23 mouse cellular contexts compared by ENCODE assay signal in the genomic region with DNA sequence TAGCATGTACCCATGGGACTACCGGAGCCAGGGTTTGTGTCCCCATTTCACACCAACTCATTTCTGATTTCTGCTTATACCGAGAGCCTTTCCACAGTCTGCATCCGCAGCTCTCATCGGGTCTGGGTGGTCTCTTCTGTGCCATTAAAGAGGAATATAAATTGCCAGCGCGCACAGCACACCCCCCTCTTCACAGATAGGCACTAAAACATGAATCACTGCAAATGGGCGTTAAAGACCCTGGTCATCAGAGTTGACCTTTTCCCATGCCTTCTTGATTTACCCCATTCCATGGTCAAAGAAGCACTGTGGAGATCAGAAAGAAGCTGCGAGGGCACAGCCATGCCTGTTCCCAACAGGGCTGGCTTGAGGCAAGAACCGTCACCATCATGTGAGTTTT.
A peak's percentile ranks its signal among the peaks of the same experiment; 100 is the strongest.
DNase-seq lines count a peak whose midpoint lies in the region; ATAC-seq lines count a peak whose summit lies in the region.
"Had no signal": no experiment of that assay in that cellular context is flagged by ENCODE, and none has a peak within 500 bp of the region (broad histone marks: within the 10 kb centered on the region; RNA-seq: fewer than 3 reads in every experiment).

No protein-coding gene starts in this region.

- no peak overlapping the region for H3K27ac ChIP-seq in neural tube, embryonic 15.5 days (replicated peaks)
- no peak overlapping the region for H3K27ac ChIP-seq in neural tube, embryonic 11.5 days (ENCODE audit: low read depth, low read length)
- H3K27ac ChIP-seq: forebrain, embryonic 10.5 days; forebrain, embryonic 13.5 days; hindbrain, embryonic 13.5 days had no signal

- no peaks in the 10 kb centered on the region for H3K9me3 ChIP-seq in neural tube, embryonic 15.5 days (replicated peaks)
- H3K9me3 ChIP-seq in neural tube, embryonic 11.5 days (ENCODE audit: control insufficient read depth, low read length) = no peaks in the 10 kb centered on the region
- H3K9me3 ChIP-seq: forebrain, embryonic 10.5 days; forebrain, embryonic 13.5 days; hindbrain, embryonic 10.5 days; hindbrain, embryonic 13.5 days had no signal

- H3K4me2 ChIP-seq in neural tube, embryonic 15.5 days = no peak overlapping the region
- H3K4me2 ChIP-seq in neural tube, embryonic 11.5 days (ENCODE audit: low read depth) = no peak overlapping the region
- H3K4me2 ChIP-seq: forebrain, embryonic 13.5 days; heart, embryonic 11.5 days; hindbrain, embryonic 13.5 days had no signal

- no peak overlapping the region for H3K4me3 ChIP-seq in neural tube, embryonic 15.5 days (replicated peaks)
- H3K4me3 ChIP-seq in neural tube, embryonic 11.5 days (ENCODE audit: low read depth, low read length) = no peak overlapping the region
- H3K4me3 ChIP-seq: forebrain, embryonic 10.5 days; forebrain, embryonic 13.5 days; hindbrain, embryonic 10.5 days; hindbrain, embryonic 13.5 days had no signal

- WGBS in neural tube, embryonic 15.5 days = 17% methylated on average over 9 of the region's 9 CpGs
- WGBS in neural tube, embryonic 11.5 days = 22% methylated on average over 9 of the region's 9 CpGs

- no peaks in the 10 kb centered on the region for H3K27me3 ChIP-seq in neural tube, embryonic 15.5 days (replicated peaks)
- H3K27me3 ChIP-seq in neural tube, embryonic 11.5 days (ENCODE audit: control insufficient read depth, insufficient read depth, low read length) = no peaks in the 10 kb centered on the region
- H3K27me3 ChIP-seq: forebrain, embryonic 13.5 days had no signal

- ATAC-seq in neural tube, embryonic 15.5 days (ENCODE audit: low FRiP score) = no peak
- ATAC-seq in neural tube, embryonic 11.5 days (ENCODE audit: insufficient read depth, low FRiP score, low TSS enrichment) = no peak
- ATAC-seq: CD4-positive, CD25-positive, alpha-beta regulatory T cell, adult 4 months; forebrain, embryonic 13.5 days; forebrain, embryonic 16.5 days; hindbrain, embryonic 16.5 days had no signal

- H3K4me1 ChIP-seq in neural tube, embryonic 15.5 days = peaks cover 11% of the 10 kb centered on the region; the same call in 1 of the 2 replicates
- peaks cover 15% of the 10 kb centered on the region for H3K4me1 ChIP-seq in neural tube, embryonic 11.5 days (ENCODE audit: control insufficient read depth, insufficient read depth, low read length)
- H3K4me1 ChIP-seq: forebrain, embryonic 13.5 days had no signal

- H3K36me3 ChIP-seq in neural tube, embryonic 15.5 days = no peaks in the 10 kb centered on the region
- no peaks in the 10 kb centered on the region for H3K36me3 ChIP-seq in neural tube, embryonic 11.5 days (ENCODE audit: control insufficient read depth, insufficient read depth, low read length)
- H3K36me3 ChIP-seq: forebrain, embryonic 10.5 days; hindbrain, embryonic 10.5 days; hindbrain, embryonic 13.5 days had no signal

- no peak overlapping the region for H3K9ac ChIP-seq in neural tube, embryonic 15.5 days (replicated peaks)
- H3K9ac ChIP-seq in neural tube, embryonic 11.5 days (ENCODE audit: low read length) = no peak overlapping the region
- H3K9ac ChIP-seq: forebrain, embryonic 13.5 days; hindbrain, embryonic 13.5 days had no signal

- peak; percentile 40 for DNase-seq in neural tube, embryonic 10.5 days (ENCODE audit: extremely low spot score, low spot score)
- DNase-seq in embryo, embryonic 11 days = peak; percentile 37
- DNase-seq in neural tube, embryonic 11.5 days (ENCODE audit: low spot score) = peak; percentile 34
- no peak for DNase-seq in urinary bladder, postnatal 14 days (ENCODE audit: low spot score)
- no peak for DNase-seq in yolk sac, embryonic 10.5 days (ENCODE audit: low spot score)
- DNase-seq: adrenal gland, adult 2 months; adrenal gland, postnatal 14 days; cerebellum, adult 11 months; cerebellum, adult 2 months; cerebellum, postnatal 10 days; cerebellum, postnatal 36 days; gastrocnemius, postnatal 10 days; gastrocnemius, postnatal 36 days; heart, postnatal 36 days had no signal

Comparison
In these comparisons a context has a peak if more than half of its experiments do, and no peak if none do; other contexts are left out.
1. DNase-seq: peak in neural tube, embryonic 10.5 days (single experiment), embryo, embryonic 11 days (single experiment) and neural tube, embryonic 11.5 days (single experiment); none in urinary bladder, postnatal 14 days (single experiment) and yolk sac, embryonic 10.5 days (single experiment).